Mouse (Mus musculus): ENCODE measurements around the gene Sall4. TPM values are rescaled to one million over a fixed set of nuclear protein-coding genes. Genes with fewer than 3 reads are reported as not detected.

Gene Sall4
- total and polyA plus RNA-seq, 3 experiments: 0.11 TPM; not detected in 2

DNA sequence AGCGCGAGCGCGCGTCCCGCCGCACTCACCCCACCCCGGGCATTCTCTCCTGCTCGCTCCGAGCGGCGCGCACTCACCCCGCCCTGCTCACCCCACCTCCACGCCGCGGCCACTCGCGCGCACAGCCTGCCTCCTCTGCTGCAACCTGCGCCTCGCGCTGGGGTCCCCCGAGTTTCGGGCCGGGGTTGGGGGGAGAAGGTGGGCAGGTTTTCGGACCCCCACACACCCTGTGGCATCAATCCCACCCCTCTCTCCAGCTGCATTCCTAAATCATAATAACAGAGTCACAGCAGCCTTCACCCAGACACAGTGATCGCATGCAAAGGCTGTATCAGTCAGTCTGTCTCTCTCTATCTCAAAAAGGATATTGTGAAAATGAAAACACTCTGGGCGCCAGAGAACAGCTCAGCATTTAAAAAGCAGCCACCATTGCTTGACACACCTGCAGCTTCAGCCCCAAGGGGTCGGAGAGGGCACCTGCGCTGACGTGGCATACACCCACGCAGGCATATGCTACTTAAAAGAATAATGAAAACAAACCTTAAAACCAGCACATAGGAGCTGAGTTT is 25.6 kb downstream of the Sall4 start, which contains the start of gene Atp9a:
Gene Atp9a (minus strand): TSS at position 351 of the 569 bp plus-strand sequence.
- ATAC-seq (ENCODE audit: extremely low read depth, insufficient number of reproducible peaks, low FRiP score, poor library complexity, severe bottlenecking) (no peak), DNase-seq (ENCODE audit: low spot score) (no peak)
- Histone ChIP-seq H3K4me1 (ENCODE audit: insufficient read depth, low read depth, low read length) (no peaks in the 10 kb centered on the region), H3K36me3 (replicated peaks) (no peaks in the 10 kb centered on the region), H3K27me3 (ENCODE audit: insufficient read depth, low read length) (no peaks in the 10 kb centered on the region), H3K9me3 (replicated peaks) (peaks cover 84% of the 10 kb centered on the region), H3K4me3 (ENCODE audit: low read depth, low read length) (no peak within 1 kb of the TSS; the same call in 1 of the 2 replicates)
- no peak for TF ChIP-seq CTCF (IDR thresholded peaks at IDR 0.05; ENCODE audit: low read depth, low read length)
- TF ChIP-seq TAL1 (conservative IDR thresholded peaks at IDR 0.05; ENCODE audit: low read depth, low read length): no peak
- TF ChIP-seq POLR2AphosphoS5 (IDR thresholded peaks at IDR 0.05; ENCODE audit: insufficient replicate concordance, low read depth, low read length): no peak
- no peak for TF ChIP-seq GATA1 (IDR thresholded peaks at IDR 0.05; ENCODE audit: borderline replicate concordance, low read length)
- no peak for TF ChIP-seq GATA2 (IDR thresholded peaks at IDR 0.05; ENCODE audit: borderline replicate concordance, low read depth, low read length)

- Histone ChIP-seq H3K4me1 (ENCODE audit: insufficient read depth, low read depth, low read length) (no peaks in the 10 kb centered on the region), H3K4me3 (ENCODE audit: low read depth, low read length) (no peak overlapping the region; the same call in 1 of the 2 replicates), H3K9me3 (replicated peaks) (peaks cover 78% of the 10 kb centered on the region), H3K36me3 (replicated peaks) (no peaks in the 10 kb centered on the region), H3K27me3 (ENCODE audit: insufficient read depth, low read length) (no peaks in the 10 kb centered on the region)
- no peak for ATAC-seq (ENCODE audit: extremely low read depth, insufficient number of reproducible peaks, low FRiP score, poor library complexity, severe bottlenecking)
- TF ChIP-seq TAL1 (conservative IDR thresholded peaks at IDR 0.05; ENCODE audit: low read depth, low read length) (no peak), POLR2AphosphoS5 (IDR thresholded peaks at IDR 0.05; ENCODE audit: insufficient replicate concordance, low read depth, low read length) (no peak), CTCF (IDR thresholded peaks at IDR 0.05; ENCODE audit: low read depth, low read length) (no peak), GATA2 (IDR thresholded peaks at IDR 0.05; ENCODE audit: borderline replicate concordance, low read depth, low read length) (no peak), GATA1 (IDR thresholded peaks at IDR 0.05; ENCODE audit: borderline replicate concordance, low read length) (no peak)
- DNase-seq (ENCODE audit: low spot score): no peak
These were observed 26.3 kb downstream of the Sall4 start for GRCm38 (mm10) chr2:168741273-168742058.

DNA sequence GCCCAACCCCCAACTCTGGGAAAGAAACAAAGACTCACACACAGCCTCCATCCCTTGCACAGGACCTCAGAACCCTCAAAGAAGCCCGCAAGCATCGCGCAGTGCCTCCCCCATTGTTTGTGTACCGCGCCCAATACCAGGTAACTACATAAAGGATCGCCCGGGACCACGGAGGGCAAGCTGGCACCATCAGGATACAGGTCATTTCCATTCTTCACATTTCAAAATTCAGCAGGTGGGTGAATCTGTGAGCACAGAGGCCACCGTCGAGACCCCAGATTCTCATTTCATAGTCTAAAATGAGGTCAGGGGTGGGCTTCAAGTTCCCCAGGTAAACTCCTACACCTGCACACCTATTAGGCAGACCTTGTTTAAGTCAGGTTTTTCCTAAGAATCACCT is 27.2 kb downstream of the Sall4 start:
- Histone ChIP-seq H3K4me3 (ENCODE audit: low read depth, low read length) (no peak overlapping the region), H3K27me3 (ENCODE audit: insufficient read depth, low read length) (no peaks in the 10 kb centered on the region), H3K4me1 (ENCODE audit: insufficient read depth, low read depth, low read length) (no peaks in the 10 kb centered on the region), H3K36me3 (replicated peaks) (no peaks in the 10 kb centered on the region), H3K9me3 (replicated peaks) (peaks cover 78% of the 10 kb centered on the region)
- ATAC-seq (ENCODE audit: extremely low read depth, insufficient number of reproducible peaks, low FRiP score, poor library complexity, severe bottlenecking) (no peak), DNase-seq (ENCODE audit: low spot score) (no peak)
- TF ChIP-seq POLR2AphosphoS5 (IDR thresholded peaks at IDR 0.05; ENCODE audit: insufficient replicate concordance, low read depth, low read length) (no peak), GATA1 (IDR thresholded peaks at IDR 0.05; ENCODE audit: borderline replicate concordance, low read length) (no peak), GATA2 (IDR thresholded peaks at IDR 0.05; ENCODE audit: borderline replicate concordance, low read depth, low read length) (no peak), CTCF (IDR thresholded peaks at IDR 0.05; ENCODE audit: low read depth, low read length) (no peak), TAL1 (conservative IDR thresholded peaks at IDR 0.05; ENCODE audit: low read depth, low read length) (no peak)

DNA sequence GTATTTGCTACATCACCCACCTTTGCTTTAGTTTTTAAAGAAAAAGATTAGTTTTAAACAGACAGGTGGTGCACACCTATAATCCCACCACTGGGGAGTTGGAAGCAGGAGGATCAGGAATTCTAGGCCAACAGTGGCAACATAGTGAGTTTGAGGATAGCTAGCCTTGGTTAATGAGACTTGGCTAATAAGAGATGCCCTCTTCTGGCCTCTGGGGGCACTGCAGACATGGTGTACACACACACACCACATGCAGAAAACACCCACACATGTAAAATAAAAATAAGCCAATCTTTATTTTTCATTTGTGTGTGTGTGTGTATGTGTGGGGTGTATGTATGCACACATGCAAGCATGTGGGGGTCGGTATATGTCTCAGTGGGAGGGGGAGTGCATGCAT is 28.9 kb downstream of the Sall4 start:
- ATAC-seq (ENCODE audit: extremely low read depth, insufficient number of reproducible peaks, low FRiP score, poor library complexity, severe bottlenecking): no peak
- no peaks in the 10 kb centered on the region for H3K27me3 ChIP-seq (ENCODE audit: insufficient read depth, low read length)
- DNase-seq (ENCODE audit: low spot score): no peak
- no peaks in the 10 kb centered on the region for H3K36me3 ChIP-seq (replicated peaks)
- H3K9me3 ChIP-seq (replicated peaks): peaks cover 81% of the 10 kb centered on the region
- H3K4me3 ChIP-seq (ENCODE audit: low read depth, low read length): no peak overlapping the region
- TF ChIP-seq GATA1 (IDR thresholded peaks at IDR 0.05; ENCODE audit: borderline replicate concordance, low read length) (no peak), TAL1 (conservative IDR thresholded peaks at IDR 0.05; ENCODE audit: low read depth, low read length) (no peak), GATA2 (IDR thresholded peaks at IDR 0.05; ENCODE audit: borderline replicate concordance, low read depth, low read length) (no peak), POLR2AphosphoS5 (IDR thresholded peaks at IDR 0.05; ENCODE audit: insufficient replicate concordance, low read depth, low read length) (no peak), CTCF (IDR thresholded peaks at IDR 0.05; ENCODE audit: low read depth, low read length) (no peak)
- H3K4me1 ChIP-seq (ENCODE audit: insufficient read depth, low read depth, low read length): no peaks in the 10 kb centered on the region

DNA sequence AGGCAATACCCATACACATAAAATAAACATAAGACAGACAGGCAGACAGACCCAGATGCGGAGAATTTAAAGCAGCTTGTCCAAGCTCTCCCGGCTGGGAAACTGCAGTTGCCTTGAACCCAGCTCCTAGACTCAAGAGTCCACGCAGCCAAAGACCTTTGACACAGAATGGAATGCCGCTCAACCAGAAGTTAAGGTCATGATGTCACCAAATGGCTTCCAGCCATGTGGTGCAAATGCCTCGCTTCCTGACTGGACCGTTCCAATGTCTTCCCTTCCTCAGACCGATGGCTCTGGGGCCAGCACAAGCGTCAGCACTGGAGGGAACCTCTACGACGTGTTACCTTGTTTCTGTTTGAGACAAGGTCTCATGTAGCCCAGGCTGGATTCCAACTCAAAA is 29.9 kb downstream of the Sall4 start:
- peaks cover 75% of the 10 kb centered on the region for H3K9me3 ChIP-seq (replicated peaks)
- no peaks in the 10 kb centered on the region for H3K4me1 ChIP-seq (ENCODE audit: insufficient read depth, low read depth, low read length)
- no peak for DNase-seq (ENCODE audit: low spot score)
- ATAC-seq (ENCODE audit: extremely low read depth, insufficient number of reproducible peaks, low FRiP score, poor library complexity, severe bottlenecking): no peak
- H3K27me3 ChIP-seq (ENCODE audit: insufficient read depth, low read length): no peaks in the 10 kb centered on the region
- TF ChIP-seq POLR2AphosphoS5 (IDR thresholded peaks at IDR 0.05; ENCODE audit: insufficient replicate concordance, low read depth, low read length): no peak
- no peak for TF ChIP-seq GATA1 (IDR thresholded peaks at IDR 0.05; ENCODE audit: borderline replicate concordance, low read length)
- TF ChIP-seq GATA2 (IDR thresholded peaks at IDR 0.05; ENCODE audit: borderline replicate concordance, low read depth, low read length): no peak
- no peak for TF ChIP-seq CTCF (IDR thresholded peaks at IDR 0.05; ENCODE audit: low read depth, low read length)
- TF ChIP-seq TAL1 (conservative IDR thresholded peaks at IDR 0.05; ENCODE audit: low read depth, low read length): no peak
- no peak overlapping the region for H3K4me3 ChIP-seq (ENCODE audit: low read depth, low read length)
- H3K36me3 ChIP-seq (replicated peaks): no peaks in the 10 kb centered on the region

GRCm38 (mm10) chr2:168734023-168734422 is 33.7 kb downstream of the Sall4 start:
- H3K27me3 ChIP-seq (ENCODE audit: insufficient read depth, low read length): no peaks in the 10 kb centered on the region
- no peaks in the 10 kb centered on the region for H3K4me1 ChIP-seq (ENCODE audit: insufficient read depth, low read depth, low read length)
- peaks cover 74% of the 10 kb centered on the region for H3K9me3 ChIP-seq (replicated peaks)
- DNase-seq (ENCODE audit: low spot score): no peak
- no peak overlapping the region for H3K4me3 ChIP-seq (ENCODE audit: low read depth, low read length)
- no peak for ATAC-seq (ENCODE audit: extremely low read depth, insufficient number of reproducible peaks, low FRiP score, poor library complexity, severe bottlenecking)
- TF ChIP-seq POLR2AphosphoS5 (IDR thresholded peaks at IDR 0.05; ENCODE audit: insufficient replicate concordance, low read depth, low read length) (no peak), GATA1 (IDR thresholded peaks at IDR 0.05; ENCODE audit: borderline replicate concordance, low read length) (no peak), CTCF (IDR thresholded peaks at IDR 0.05; ENCODE audit: low read depth, low read length) (no peak), GATA2 (IDR thresholded peaks at IDR 0.05; ENCODE audit: borderline replicate concordance, low read depth, low read length) (no peak), TAL1 (conservative IDR thresholded peaks at IDR 0.05; ENCODE audit: low read depth, low read length) (no peak)
- no peaks in the 10 kb centered on the region for H3K36me3 ChIP-seq (replicated peaks)

Measured in G1E (cell line).